Mouse (Mus musculus): ENCODE results near the gene Tekt3.
A peak's percentile ranks its signal among the peaks of the same experiment; 100 is the strongest.

- TF ChIP-seq CTCF (IDR thresholded peaks at IDR 0.05) (no peak), EP300 (IDR thresholded peaks at IDR 0.05) (peak; percentile 82)
Measured at GRCm38 (mm10) chr11:63093601-63094000, 32.1 kb downstream of the Tekt3 start.
